Mouse (Mus musculus) limb, embryonic 14.5 days (tissue): ENCODE results near the gene Fancd2. TPM values are rescaled to one million over a fixed set of nuclear protein-coding genes. Genes with fewer than 3 reads are reported as not detected.

ENCODE experiments used
- ATAC-seq: fragments of 200-750 bp; cut with Nextera tagmentation; 2 replicates; pipeline ENCODE4 v1.8.0; 2017; ENCODE audit warnings: low read depth, moderate number of reproducible peaks, moderate TSS enrichment; ENCODE audit not compliant: low FRiP score
- DNase-seq: peaks from one replicate; pipeline ENCODE4 v3.0.0-alpha.2; 2015; ENCODE audit warnings: low spot score
- H3K27ac ChIP-seq: fragments of 300-500 bp; sonication (generic); replicated peaks from 2 replicates; pipeline ENCODE4 v1.5.1; 2014; ENCODE audit warnings: low read depth, mild to moderate bottlenecking, low read length, moderate library complexity, mixed read lengths
- H3K27me3 ChIP-seq: fragments of 300-500 bp; sonication (generic); 2 replicates; pipeline ENCODE4 v1.6.1; 2014; ENCODE audit warnings: low read length, mixed read lengths; ENCODE audit not compliant: control insufficient read depth, insufficient read depth
- H3K36me3 ChIP-seq: fragments of 300-500 bp; sonication (generic); 2 replicates; pipeline ENCODE4 v1.6.1; 2014; ENCODE audit warnings: mild to moderate bottlenecking, low read length, moderate library complexity, mixed read lengths; ENCODE audit not compliant: control insufficient read depth, insufficient read depth
- H3K4me1 ChIP-seq: fragments of 300-500 bp; sonication (generic); 2 replicates; pipeline ENCODE4 v1.6.1; 2014; ENCODE audit warnings: antibody characterized with exemption, low read length, mixed read lengths; ENCODE audit not compliant: control insufficient read depth, insufficient read depth
- H3K4me2 ChIP-seq: fragments of 300-500 bp; sonication (generic); replicated peaks from 2 replicates; pipeline ENCODE4 v1.6.1; 2014; ENCODE audit warnings: low read depth, mild to moderate bottlenecking, low read length, moderate library complexity; ENCODE audit not compliant: severe bottlenecking
- H3K4me3 ChIP-seq: fragments of 300-500 bp; sonication (generic); replicated peaks from 2 replicates; pipeline ENCODE4 v1.5.1; 2014; ENCODE audit warnings: low read length
- H3K9ac ChIP-seq: fragments of 300-500 bp; sonication (generic); 2 replicates; pipeline ENCODE4 v1.6.1; 2014; ENCODE audit warnings: mild to moderate bottlenecking, low read depth, low read length, moderate library complexity; ENCODE audit not compliant: severe bottlenecking
- H3K9me3 ChIP-seq: fragments of 300-500 bp; sonication (generic); 2 replicates; pipeline ENCODE4 v1.6.1; 2016; ENCODE audit warnings: low read length; ENCODE audit not compliant: control insufficient read depth
- POLR2A ChIP-seq: fragments of 200-500 bp; IDR thresholded peaks from 2 replicates; pipeline ENCODE4 v1.8.0; 2012; ENCODE audit warnings: inconsistent platforms, mild to moderate bottlenecking, moderate library complexity, borderline replicate concordance; ENCODE audit not compliant: insufficient read depth, insufficient read length; ENCODE audit errors: extremely low read depth
- WGBS: fragments of 180-500 bp; shearing (Covaris S2); extraction: QIAGEN DNeasy Blood & Tissue Kit; methylation state at CpG from one replicate; pipeline ENCODE4 v1.1.7; 2014; 5-methylcytosine and 5-hydroxymethylcytosine counted together
- polyA plus RNA-seq, 2 experiments: library from polyadenylated mRNA; depleted of rRNA in 1 of 2; stranded (reverse) in 1 of 2; unstranded in 1 of 2; fragments of >200 nt; fragmentation: Nextera tagmentation in 1 of 2; extraction: Ambion mirVana in 1 of 2; gene quantifications; 2 replicates each; pipeline versions ENCODE4 v1.2.1 to v1.2.3; 2012 to 2014

The Fancd2 gene
- polyA plus RNA-seq, 2 experiments: 7.5 to 12.8 TPM

DNA sequence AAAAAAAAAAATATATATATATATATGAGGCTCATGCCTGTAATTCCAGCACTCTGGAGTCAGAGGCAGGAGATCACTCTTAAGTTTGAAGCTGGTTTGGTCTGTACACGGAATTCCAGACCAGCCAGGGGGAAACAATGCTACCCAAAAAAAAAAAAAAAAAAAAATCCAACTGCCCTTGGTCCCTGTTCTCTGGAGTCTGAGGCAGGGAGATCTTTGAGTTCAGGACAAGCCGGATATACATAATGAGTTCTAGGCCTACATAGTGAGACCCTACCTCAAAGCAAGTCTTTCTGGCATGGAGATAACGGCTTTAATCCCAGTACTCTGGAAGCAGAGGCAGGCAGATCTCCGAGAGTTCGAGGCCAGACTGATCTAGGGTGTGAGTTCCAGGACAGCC, 91.9 kb downstream of the Fancd2 start:
- ATAC-seq: no peak
- H3K4me3 ChIP-seq: peak overlapping the region; percentile 76
- H3K9ac ChIP-seq: peak overlapping the region; percentile 84
- no peaks in the 10 kb centered on the region for H3K9me3 ChIP-seq
- DNase-seq: no peak
- WGBS: 72% methylated on average over 5 of the region's 5 CpGs
- peaks cover 20% of the 10 kb centered on the region for H3K36me3 ChIP-seq
- H3K27ac ChIP-seq: peak overlapping the region; percentile 88
- peak overlapping the region; percentile 77; the same call in 1 of the 2 replicates for H3K4me2 ChIP-seq
- H3K27me3 ChIP-seq: no peaks in the 10 kb centered on the region
- TF ChIP-seq POLR2A: no peak
- peaks cover 11% of the 10 kb centered on the region for H3K4me1 ChIP-seq

GRCm38 (mm10) chr6:113623941-113624751, 92.7 kb downstream of the Fancd2 start, which contains the start of gene Vhl:
TSS of gene Vhl (plus strand) at chr6:113623959.
- H3K4me3 ChIP-seq: peak within 1 kb of the TSS; percentile 76
- peak; percentile 67 for DNase-seq
- 3% methylated on average over 45 of the region's 76 CpGs for WGBS
- H3K4me2 ChIP-seq: peak within 1 kb of the TSS; percentile 77
- peak; percentile 63; the same call in 1 of the 2 replicates for TF ChIP-seq POLR2A
- peaks cover 11% of the 10 kb centered on the region for H3K4me1 ChIP-seq
- H3K9ac ChIP-seq: peak within 1 kb of the TSS; percentile 84
- H3K27ac ChIP-seq: peak within 1 kb of the TSS; percentile 88
- peaks cover 20% of the 10 kb centered on the region for H3K36me3 ChIP-seq
- H3K9me3 ChIP-seq: no peaks in the 10 kb centered on the region
- H3K27me3 ChIP-seq: no peaks in the 10 kb centered on the region
- ATAC-seq: peak; percentile 87

GRCm38 (mm10) chr6:113624989-113625770, 93.7 kb downstream of the Fancd2 start:
- Histone ChIP-seq H3K36me3 (peaks cover 30% of the 10 kb centered on the region), H3K4me3 (peak overlapping the region; percentile 76), H3K27ac (no peak overlapping the region), H3K4me1 (peaks cover 11% of the 10 kb centered on the region), H3K9ac (peak overlapping the region; percentile 84), H3K4me2 (peak overlapping the region; percentile 77), H3K27me3 (no peaks in the 10 kb centered on the region), H3K9me3 (no peaks in the 10 kb centered on the region)
- no peak for DNase-seq
- WGBS: 45% methylated on average over 5 of the region's 5 CpGs
- TF ChIP-seq POLR2A: no peak
- no peak for ATAC-seq

DNA sequence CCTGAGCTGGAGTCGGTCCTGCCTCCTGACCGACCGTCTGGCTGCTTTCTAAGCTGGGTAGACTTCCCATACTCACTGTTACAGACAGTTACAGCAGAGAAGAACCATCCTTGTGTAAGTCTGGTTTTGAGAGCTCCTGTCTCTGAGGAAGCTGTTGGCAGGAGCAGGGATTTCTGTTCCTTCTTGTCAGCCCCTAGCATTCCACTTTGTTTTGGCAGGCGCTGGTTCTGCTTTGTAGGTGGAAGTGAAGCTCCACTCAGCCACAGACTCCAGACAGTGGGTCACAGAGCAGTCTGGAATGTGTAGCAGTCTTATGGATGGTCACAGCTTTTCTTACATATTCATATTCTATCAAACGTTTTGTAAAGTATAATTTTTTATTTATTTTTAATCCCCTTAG, 98.8 kb downstream of the Fancd2 start:
- no peaks in the 10 kb centered on the region for H3K27me3 ChIP-seq
- DNase-seq (no peak), ATAC-seq (no peak)
- H3K27ac ChIP-seq: no peak overlapping the region
- no peak for TF ChIP-seq POLR2A
- no peak overlapping the region for H3K9ac ChIP-seq
- peaks cover 4% of the 10 kb centered on the region for H3K4me1 ChIP-seq
- 81% methylated on average over 5 of the region's 5 CpGs for WGBS
- no peak overlapping the region for H3K4me2 ChIP-seq
- H3K9me3 ChIP-seq: no peaks in the 10 kb centered on the region
- no peak overlapping the region for H3K4me3 ChIP-seq
- peaks cover 57% of the 10 kb centered on the region for H3K36me3 ChIP-seq

- no peak for TF ChIP-seq POLR2A
- H3K36me3 ChIP-seq: peaks cover 48% of the 10 kb centered on the region
- no peak overlapping the region for H3K4me2 ChIP-seq
- H3K27ac ChIP-seq: no peak overlapping the region
- H3K9me3 ChIP-seq: no peaks in the 10 kb centered on the region
- H3K4me1 ChIP-seq: no peaks in the 10 kb centered on the region
- no peak for ATAC-seq
- H3K4me3 ChIP-seq: no peak overlapping the region
- H3K27me3 ChIP-seq: no peaks in the 10 kb centered on the region
- no peak overlapping the region for H3K9ac ChIP-seq
- 94% methylated on average over 4 of the region's 4 CpGs for WGBS
- no peak for DNase-seq
These were observed 101.4 kb downstream of the Fancd2 start for GRCm38 (mm10) chr6:113632863-113633262.
